Mouse (Mus musculus) kidney, embryonic 14.5 days (tissue): ENCODE data around the gene Cops8. TPM values are rescaled to one million over a fixed set of nuclear protein-coding genes. Genes with fewer than 3 reads are reported as not detected.

Source experiments
- ATAC-seq: fragments of 200-750 bp; cut with Nextera tagmentation; 2 replicates; pipeline ENCODE4 v1.8.0; 2017; ENCODE audit warnings: moderate number of reproducible peaks, mild to moderate bottlenecking, moderate TSS enrichment, moderate library complexity; ENCODE audit not compliant: low FRiP score, low TSS enrichment
- H3K27ac ChIP-seq: fragments of 300-500 bp; sonication (generic); 2 replicates; pipeline ENCODE4 v1.5.1; 2014; ENCODE audit warnings: low read depth, mild to moderate bottlenecking, low read length, moderate library complexity, mixed read lengths
- H3K27me3 ChIP-seq: fragments of 300-500 bp; sonication (generic); 2 replicates; pipeline ENCODE4 v1.6.1; 2014; ENCODE audit warnings: mild to moderate bottlenecking, low read length; ENCODE audit not compliant: control insufficient read depth, insufficient read depth
- H3K36me3 ChIP-seq: fragments of 300-500 bp; sonication (generic); 2 replicates; pipeline ENCODE4 v1.6.1; 2014; ENCODE audit warnings: low read length, mixed read lengths; ENCODE audit not compliant: control insufficient read depth, insufficient read depth
- H3K4me1 ChIP-seq: fragments of 300-500 bp; sonication (generic); 2 replicates; pipeline ENCODE4 v1.6.1; 2014; ENCODE audit warnings: low read length, mixed read lengths; ENCODE audit not compliant: control insufficient read depth, insufficient read depth
- H3K4me2 ChIP-seq: fragments of 300-500 bp; sonication (generic); replicated peaks from 2 replicates; pipeline ENCODE4 v1.6.1; 2014; ENCODE audit warnings: low read depth, mild to moderate bottlenecking, low read length
- H3K4me3 ChIP-seq: fragments of 300-500 bp; sonication (generic); 2 replicates; pipeline ENCODE4 v1.5.1; 2014; ENCODE audit warnings: mild to moderate bottlenecking, low read length
- H3K9ac ChIP-seq: fragments of 300-500 bp; sonication (generic); 2 replicates; pipeline ENCODE4 v1.6.1; 2014; ENCODE audit warnings: low read depth, mild to moderate bottlenecking, low read length, moderate library complexity
- H3K9me3 ChIP-seq: fragments of 300-500 bp; sonication (generic); 2 replicates; pipeline ENCODE4 v1.6.1; 2016; ENCODE audit warnings: low read length; ENCODE audit not compliant: control insufficient read depth
- WGBS: fragments of 180-500 bp; shearing (Covaris S2); extraction: QIAGEN DNeasy Blood & Tissue Kit; methylation state at CpG from one replicate; pipeline ENCODE4 v1.1.7; 2014; 5-methylcytosine and 5-hydroxymethylcytosine counted together
- polyA plus RNA-seq: library from polyadenylated mRNA; unstranded; fragments of >200 nt; fragmentation: Nextera tagmentation; extraction: Ambion mirVana; gene quantifications from 2 replicates; pipeline ENCODE4 v1.2.1, GENCODE M21; 2014

The Cops8 gene
- polyA plus RNA-seq, 1 experiment from 2014 or later, result 159 TPM

DNA sequence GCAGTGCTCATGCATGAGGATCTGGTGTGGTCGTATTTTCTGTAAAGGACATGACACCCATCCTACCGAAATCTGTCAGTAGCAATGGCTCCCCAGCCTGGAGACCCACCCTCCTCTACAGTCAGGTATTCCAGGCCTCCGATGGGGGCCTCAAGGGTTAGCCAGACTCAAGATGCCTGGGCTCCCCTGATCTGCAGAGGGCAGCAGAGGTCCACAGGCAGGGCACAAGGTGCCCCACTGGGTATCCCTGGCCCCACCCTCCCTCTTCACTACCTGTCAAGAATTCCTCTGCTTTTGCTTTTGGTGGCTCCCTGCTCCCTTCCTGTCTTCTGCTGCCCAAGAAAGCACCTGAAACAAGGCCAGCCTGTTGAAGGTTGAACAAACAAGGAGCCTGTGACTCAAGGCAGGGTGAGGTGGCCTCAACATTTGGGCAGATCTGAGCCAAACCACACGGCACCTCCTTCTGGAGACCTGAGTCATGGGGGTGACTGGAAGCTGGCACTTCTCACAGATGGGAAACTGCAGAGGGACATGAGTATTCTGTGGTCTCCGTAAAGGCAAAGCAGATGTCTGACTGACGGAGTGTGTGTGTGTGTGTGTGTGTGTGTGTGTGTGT is 30.7 kb downstream of the Cops8 start:
- ATAC-seq, result no peak
- H3K4me2 ChIP-seq, result no peak overlapping the region
- H3K9ac ChIP-seq, result no peak overlapping the region
- H3K9me3 ChIP-seq, result no peaks in the 10 kb centered on the region
- H3K36me3 ChIP-seq, result no peaks in the 10 kb centered on the region
- no peaks in the 10 kb centered on the region for H3K4me1 ChIP-seq
- no peak overlapping the region for H3K27ac ChIP-seq
- WGBS, result 77% methylated on average over 6 of the region's 6 CpGs
- H3K27me3 ChIP-seq, result no peaks in the 10 kb centered on the region; the same call in 1 of the 2 replicates
- H3K4me3 ChIP-seq, result no peak overlapping the region

DNA sequence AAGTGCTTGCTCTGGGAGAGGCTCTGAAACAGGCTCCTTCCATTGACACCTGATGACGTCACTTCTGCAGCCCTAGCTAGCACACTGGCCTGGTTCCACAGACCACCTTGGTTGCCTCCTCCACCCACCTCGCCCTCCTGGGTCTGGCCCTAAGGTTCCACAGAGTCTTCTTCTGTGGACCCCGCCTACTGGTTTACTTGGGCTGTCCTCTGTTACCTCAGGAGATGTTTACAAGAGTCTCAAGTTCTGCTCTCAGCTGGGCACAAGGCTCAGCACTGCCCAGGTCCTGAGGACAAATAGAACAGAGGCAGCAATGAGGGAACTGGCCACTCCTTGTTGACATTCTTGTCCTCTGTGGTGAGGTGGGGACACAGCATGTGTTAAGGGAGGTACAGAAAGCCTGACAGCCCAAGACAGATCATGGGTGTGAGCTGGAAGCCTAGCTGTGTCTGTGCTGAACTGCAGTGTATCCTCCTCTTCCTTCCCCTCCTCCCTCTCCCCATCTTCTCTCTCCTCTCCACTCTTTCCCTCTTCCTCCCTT is 31.5 kb downstream of the Cops8 start:
- H3K27ac ChIP-seq, result no peak overlapping the region
- H3K9ac ChIP-seq, result no peak overlapping the region
- H3K36me3 ChIP-seq, result no peaks in the 10 kb centered on the region
- H3K4me2 ChIP-seq, result no peak overlapping the region
- no peaks in the 10 kb centered on the region for H3K4me1 ChIP-seq
- H3K9me3 ChIP-seq, result no peaks in the 10 kb centered on the region
- WGBS, result 58% methylated on average over 3 of the region's 3 CpGs
- H3K27me3 ChIP-seq, result no peaks in the 10 kb centered on the region; the same call in 1 of the 2 replicates
- no peak overlapping the region for H3K4me3 ChIP-seq
- ATAC-seq, result no peak

DNA sequence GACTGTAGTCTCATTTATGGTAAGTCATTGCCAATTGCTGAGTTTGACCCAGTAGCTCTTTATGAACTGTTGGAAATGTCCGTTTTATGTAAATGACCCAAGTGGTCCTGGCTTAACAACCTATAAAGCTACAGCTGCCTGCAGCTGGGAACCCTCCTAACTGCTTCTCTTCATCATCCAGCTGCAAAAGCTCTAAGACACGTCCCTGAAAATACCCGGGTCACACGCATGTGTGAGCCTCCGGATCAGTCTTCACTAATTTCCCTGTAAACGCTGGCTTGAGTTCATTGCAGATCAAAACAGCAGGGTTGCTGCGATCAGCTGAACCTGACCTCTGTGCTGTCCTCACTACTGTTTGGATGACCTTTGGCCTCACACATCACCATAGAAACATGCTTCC is 35.6 kb downstream of the Cops8 start:
- no peaks in the 10 kb centered on the region for H3K27me3 ChIP-seq
- no peak overlapping the region for H3K27ac ChIP-seq
- H3K4me3 ChIP-seq, result no peak overlapping the region
- no peaks in the 10 kb centered on the region for H3K9me3 ChIP-seq
- no peaks in the 10 kb centered on the region for H3K36me3 ChIP-seq
- no peaks in the 10 kb centered on the region for H3K4me1 ChIP-seq
- ATAC-seq, result 0 out of 2 replicates have a peak, but pooled peaks have one; percentile 24
- no peak overlapping the region for H3K9ac ChIP-seq
- H3K4me2 ChIP-seq, result no peak overlapping the region
- WGBS, result 39% methylated on average over 7 of the region's 7 CpGs

DNA sequence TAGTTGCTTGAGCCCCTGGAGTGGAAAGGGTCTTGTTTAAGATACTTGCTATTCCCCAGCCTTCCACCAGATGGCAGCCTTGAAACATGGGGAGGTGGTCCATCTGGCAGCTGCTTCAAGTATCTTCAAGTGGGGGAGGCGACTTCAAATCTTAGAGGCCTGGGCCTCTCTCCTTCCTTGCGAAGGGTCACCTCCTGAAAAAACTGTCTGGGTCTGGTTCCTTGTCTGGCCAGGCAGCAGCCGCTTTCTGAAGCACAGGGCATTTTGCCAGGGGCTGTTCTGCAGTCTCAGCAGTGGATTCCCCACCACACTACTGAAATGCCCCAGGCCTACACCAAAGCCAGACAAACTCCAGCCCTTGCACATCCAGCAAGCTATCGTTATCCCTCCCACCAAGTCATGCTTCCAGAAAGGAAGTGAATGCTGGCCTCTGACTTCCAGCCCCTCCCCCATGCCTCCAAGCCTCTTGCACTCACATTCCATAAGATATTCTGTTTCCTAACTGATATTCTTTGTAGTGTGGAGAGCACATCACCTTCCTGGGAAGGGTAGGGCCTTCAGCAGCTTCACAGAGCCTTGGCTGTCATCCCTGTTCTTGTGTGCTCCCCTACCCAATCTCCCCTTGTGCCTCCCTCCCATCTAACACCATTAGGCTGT is 48.1 kb downstream of the Cops8 start:
- 0% methylated on average over 4 of the region's 4 CpGs for WGBS
- H3K27ac ChIP-seq, result peak overlapping the region; percentile 31
- H3K36me3 ChIP-seq, result no peaks in the 10 kb centered on the region
- H3K27me3 ChIP-seq, result no peaks in the 10 kb centered on the region
- no peak overlapping the region for H3K9ac ChIP-seq
- no peak overlapping the region for H3K4me3 ChIP-seq
- H3K4me1 ChIP-seq, result 0 out of 2 replicates have a peak, but pooled peaks cover 3% of the 10 kb centered on the region
- H3K4me2 ChIP-seq, result no peak overlapping the region
- no peaks in the 10 kb centered on the region for H3K9me3 ChIP-seq
- peak; percentile 83 for ATAC-seq

DNA sequence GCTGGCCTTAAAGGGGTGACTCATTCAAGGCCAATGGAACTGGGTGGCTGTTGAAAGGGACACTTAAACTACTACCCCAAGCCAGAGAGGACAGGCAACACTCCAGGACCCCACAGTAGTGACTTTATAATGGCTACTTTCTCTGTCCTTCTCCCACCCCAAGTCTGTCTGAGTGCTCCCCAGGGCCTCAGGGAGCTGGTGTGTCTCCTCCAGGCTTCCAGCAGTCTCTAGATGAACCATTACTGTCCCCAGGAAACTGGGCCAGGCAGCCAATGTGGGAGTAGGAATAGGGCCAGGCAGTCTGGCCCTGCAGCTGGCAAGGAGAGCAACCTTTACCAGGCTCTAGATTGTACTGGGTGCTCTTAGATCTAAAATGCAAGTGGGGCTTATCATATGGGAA is 49.0 kb downstream of the Cops8 start:
- Histone ChIP-seq H3K36me3 (no peaks in the 10 kb centered on the region), H3K4me2 (no peak overlapping the region), H3K27me3 (no peaks in the 10 kb centered on the region), H3K27ac (peak overlapping the region; percentile 31), H3K9me3 (no peaks in the 10 kb centered on the region), H3K9ac (no peak overlapping the region), H3K4me3 (no peak overlapping the region), H3K4me1 (0 out of 2 replicates have a peak, but pooled peaks cover 3% of the 10 kb centered on the region)
- ATAC-seq, result no peak

DNA sequence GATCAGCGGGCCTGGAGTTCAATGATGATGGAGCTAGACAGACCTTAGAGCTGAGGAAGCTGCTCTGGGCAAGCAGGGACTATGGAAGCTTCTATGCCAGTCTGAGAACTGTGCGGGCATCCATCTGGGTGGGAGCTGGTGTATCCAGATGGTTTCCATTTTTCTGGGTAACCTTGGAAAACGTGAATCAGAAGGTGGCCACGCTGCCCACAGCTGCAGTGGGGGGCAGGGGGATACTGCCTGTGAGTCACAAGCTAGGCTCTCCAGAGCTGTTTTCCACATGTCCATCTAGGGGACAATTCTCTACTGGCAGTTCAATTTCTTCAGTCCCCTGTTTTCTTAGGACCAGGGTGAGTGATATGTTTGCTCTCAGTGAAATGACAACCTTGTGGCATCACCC is 49.8 kb downstream of the Cops8 start:
- Histone ChIP-seq H3K9ac (no peak overlapping the region), H3K36me3 (no peaks in the 10 kb centered on the region), H3K27ac (no peak overlapping the region), H3K4me3 (no peak overlapping the region), H3K4me2 (no peak overlapping the region), H3K4me1 (0 out of 2 replicates have a peak, but pooled peaks cover 3% of the 10 kb centered on the region), H3K9me3 (no peaks in the 10 kb centered on the region), H3K27me3 (no peaks in the 10 kb centered on the region)
- 76% methylated on average over 4 of the region's 4 CpGs for WGBS
- ATAC-seq, result no peak

DNA sequence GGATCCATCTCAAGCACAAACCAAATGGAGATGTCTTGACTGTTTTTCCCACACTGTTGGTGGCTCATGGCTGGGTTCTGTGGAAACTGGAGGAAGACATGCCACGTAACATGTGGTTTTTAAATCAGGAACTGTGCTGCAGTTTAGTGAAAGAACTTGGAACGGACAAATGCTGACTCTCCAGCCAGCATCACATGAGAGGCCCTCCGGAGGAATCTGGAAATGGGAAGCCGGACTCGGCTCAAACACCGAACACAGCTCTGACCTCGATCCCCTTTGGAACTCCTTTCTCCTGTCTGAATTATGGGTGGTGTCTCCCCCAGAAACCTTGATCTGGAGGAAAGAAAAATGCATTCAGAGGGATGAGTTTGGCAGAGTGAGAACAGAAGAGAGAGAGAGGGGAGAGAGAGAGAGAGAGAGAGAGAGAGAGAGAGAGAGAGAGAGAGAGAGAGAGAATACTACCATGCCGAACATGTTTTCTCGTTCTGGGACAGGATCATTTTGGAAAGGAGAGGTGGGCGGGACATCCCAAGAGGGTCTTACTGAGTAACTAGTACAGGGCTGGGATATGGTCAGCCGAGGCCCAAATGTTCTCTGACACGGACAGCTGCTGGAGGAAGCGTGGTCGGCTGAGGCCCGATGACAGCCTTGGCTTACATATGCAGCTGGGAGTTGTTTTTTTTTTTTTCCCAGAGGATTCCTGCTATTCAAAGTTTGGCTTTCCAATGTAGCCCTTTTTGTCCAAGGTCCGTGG is 53.9 kb downstream of the Cops8 start:
- Histone ChIP-seq H3K4me3 (no peak overlapping the region), H3K9me3 (no peaks in the 10 kb centered on the region), H3K27me3 (no peaks in the 10 kb centered on the region), H3K9ac (no peak overlapping the region), H3K27ac (peak overlapping the region; percentile 1; the same call in 1 of the 2 replicates), H3K4me1 (0 out of 2 replicates have a peak, but pooled peaks cover 3% of the 10 kb centered on the region), H3K36me3 (no peaks in the 10 kb centered on the region), H3K4me2 (no peak overlapping the region)
- WGBS, result 65% methylated on average over 16 of the region's 16 CpGs
- ATAC-seq, result no peak

DNA sequence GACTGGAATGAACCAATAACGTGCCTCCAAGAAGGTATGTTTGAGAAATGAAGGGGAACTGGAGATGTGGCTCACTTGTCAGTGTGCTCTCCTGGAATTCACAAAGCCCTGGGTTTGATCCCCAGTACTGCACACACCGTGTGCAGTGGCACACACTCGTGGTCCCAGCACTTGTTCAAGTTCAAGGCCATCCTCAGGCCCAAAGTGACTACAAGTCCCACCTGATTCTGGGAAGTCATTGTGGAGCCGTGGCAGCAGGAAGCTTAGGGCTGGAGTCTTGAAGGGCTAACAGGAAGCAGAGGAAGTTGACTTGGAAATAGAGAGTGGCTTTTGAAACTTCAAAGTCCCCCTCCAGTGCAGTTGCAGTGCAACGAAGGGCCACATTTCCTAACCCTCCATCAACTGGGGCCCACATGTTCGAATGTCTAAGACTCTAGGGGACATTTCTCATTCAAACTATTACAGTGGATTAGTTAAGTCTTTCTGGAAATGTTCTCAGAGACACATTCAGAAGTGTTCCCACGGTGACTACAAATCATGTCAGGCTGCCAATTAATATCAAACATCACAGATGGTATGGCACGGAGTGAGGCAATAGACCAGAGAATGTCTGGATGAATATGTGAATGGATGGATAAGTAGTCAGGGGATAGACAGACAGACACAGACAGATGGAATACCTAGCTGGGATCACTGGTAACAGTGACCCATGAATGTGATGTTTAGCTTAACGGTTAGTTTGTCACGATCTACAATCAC is 54.7 kb downstream of the Cops8 start:
- Histone ChIP-seq H3K9ac (no peak overlapping the region), H3K9me3 (no peaks in the 10 kb centered on the region), H3K4me1 (0 out of 2 replicates have a peak, but pooled peaks cover 3% of the 10 kb centered on the region), H3K36me3 (no peaks in the 10 kb centered on the region), H3K4me3 (no peak overlapping the region), H3K27me3 (no peaks in the 10 kb centered on the region), H3K4me2 (no peak overlapping the region), H3K27ac (no peak overlapping the region)
- 82% methylated on average over 10 of the region's 10 CpGs for WGBS
- no peak for ATAC-seq
